Mouse (Mus musculus) T-cell, adult 66 days (primary cell): ENCODE results near the gene Tgif1. TPM values are rescaled to one million over a fixed set of nuclear protein-coding genes. Genes with fewer than 3 reads are reported as not detected.

Experiments
- total RNA-seq, 2 experiments: library from RNA; stranded (reverse); gene quantifications; 3 replicates in 1 of 2; 4 replicates in 1 of 2; pipeline ENCODE4 v1.2.4; 2023

Tgif1 gene
- 100 to 1,000 TPM in 1 of 2 experiments, 10 to 100 TPM in 1; 96.8 to 103 TPM for total RNA-seq

GRCm38 (mm10) chr17:70853436-70853905 is at the start of gene Tgif1:
Tgif1 (minus strand) TSS chr17:70853546.

Other genes with a start within 250 kb of the Tgif1 start
- gene Myom1, start 149.1 kb upstream of the Tgif1 start, total RNA-seq, result 1 to 10 TPM; 2.2 to 3.1 TPM
- 100 to 1,000 TPM; 380 to 382 TPM for gene Myl12a, start 149.3 kb upstream of the Tgif1 start, total RNA-seq